In genomic region chr9:99435619-99436181, GRCm38 (mm10) we compare ENCODE assay signal across 8 mouse cellular contexts. TPM values are rescaled to one million over a fixed set of nuclear protein-coding genes. Genes with fewer than 3 reads are reported as not detected.
DNase-seq lines count a peak whose midpoint lies in the region; ATAC-seq and TF ChIP-seq lines count a peak whose summit lies in the region.

No protein-coding gene starts in this region.

- H3K9ac ChIP-seq in forebrain, embryonic 14.5 days (ENCODE audit: low read length) = peak overlapping the region; percentile 93
- H3K9ac ChIP-seq in hindbrain, embryonic 15.5 days = peak overlapping the region; percentile 91
- H3K9ac ChIP-seq in liver, embryonic 14.5 days (replicated peaks) = no peak overlapping the region
- H3K9ac ChIP-seq in neural tube, embryonic 13.5 days = peak overlapping the region; percentile 96

- no peak for TF ChIP-seq EP300 in liver, embryonic 14.5 days (IDR thresholded peaks at IDR 0.05; ENCODE audit: low read depth)

- TF ChIP-seq CTCF in layer of hippocampus, adult 2 months (conservative IDR thresholded peaks at IDR 0.05) = no peak
- TF ChIP-seq CTCF in liver, embryonic 14.5 days (IDR thresholded peaks at IDR 0.05; ENCODE audit: low read depth) = no peak

- H3K4me1 ChIP-seq in forebrain, embryonic 14.5 days (ENCODE audit: control insufficient read depth, insufficient read depth, low read length) = peaks cover 25% of the 10 kb centered on the region
- peaks cover 38% of the 10 kb centered on the region for H3K4me1 ChIP-seq in hindbrain, embryonic 15.5 days (replicated peaks)
- H3K4me1 ChIP-seq in liver, embryonic 14.5 days (replicated peaks; ENCODE audit: control insufficient read depth in 2 of 2, insufficient read depth in 2 of 2, low read length in 1 of 2) = peaks cover 0 to 8% of the 10 kb centered on the region in 2 experiments; a peak in 1 of 4 replicates
- H3K4me1 ChIP-seq in neural tube, embryonic 13.5 days (replicated peaks) = peaks cover 50% of the 10 kb centered on the region

- no peak for DNase-seq in layer of hippocampus, adult 2 months (ENCODE audit: low spot score in 2 of 2)
- DNase-seq in layer of hippocampus, adult 9-11 months = no peak
- DNase-seq in adrenal gland, postnatal 25 days = peak; percentile 59
- DNase-seq in forebrain, embryonic 14.5 days (ENCODE audit: low spot score) = peak; percentile 62
- DNase-seq in liver, embryonic 14.5 days (ENCODE audit: low read depth in 3 of 3, low spot score in 3 of 3) = no peak
- DNase-seq in thymus, postnatal 0 days (ENCODE audit: low spot score) = no peak

- peak overlapping the region; percentile 84 for H3K4me2 ChIP-seq in forebrain, embryonic 14.5 days (ENCODE audit: low read length)
- peak overlapping the region; percentile 85 for H3K4me2 ChIP-seq in hindbrain, embryonic 15.5 days
- H3K4me2 ChIP-seq in liver, embryonic 14.5 days (ENCODE audit: low read depth) = peak overlapping the region; percentile 68
- H3K4me2 ChIP-seq in neural tube, embryonic 13.5 days = peak overlapping the region; percentile 87

- no peaks in the 10 kb centered on the region for H3K36me3 ChIP-seq in forebrain, embryonic 14.5 days (ENCODE audit: control insufficient read depth, insufficient read depth, low read length)
- H3K36me3 ChIP-seq in hindbrain, embryonic 15.5 days = no peaks in the 10 kb centered on the region
- H3K36me3 ChIP-seq in liver, embryonic 14.5 days (replicated peaks; ENCODE audit: control insufficient read depth, insufficient read depth, low read depth) = no peaks in the 10 kb centered on the region
- H3K36me3 ChIP-seq in neural tube, embryonic 13.5 days = no peaks in the 10 kb centered on the region

- peak; percentile 52 for ATAC-seq in forebrain, embryonic 14.5 days
- peak; percentile 39 for ATAC-seq in hindbrain, embryonic 15.5 days (ENCODE audit: low FRiP score, low read depth)
- no peak for ATAC-seq in liver, embryonic 14.5 days (ENCODE audit: insufficient read depth)
- ATAC-seq in neural tube, embryonic 13.5 days (ENCODE audit: low read depth) = peak; percentile 62

- H3K4me3 ChIP-seq in layer of hippocampus, adult 2 months = peak overlapping the region; percentile 67
- H3K4me3 ChIP-seq in forebrain, embryonic 14.5 days (ENCODE audit: low read depth, low read length) = peak overlapping the region; percentile 81
- H3K4me3 ChIP-seq in hindbrain, embryonic 15.5 days = peak overlapping the region; percentile 91
- H3K4me3 ChIP-seq in liver, embryonic 14.5 days (ENCODE audit: insufficient read depth in 1 of 2, low read depth in 2 of 2, low read length in 2 of 2) = peak overlapping the region; percentile 32 to 58
- peak overlapping the region; percentile 90 for H3K4me3 ChIP-seq in neural tube, embryonic 13.5 days

- H3K9me3 ChIP-seq in forebrain, embryonic 14.5 days (replicated peaks; ENCODE audit: control insufficient read depth, low read length) = no peaks in the 10 kb centered on the region
- H3K9me3 ChIP-seq in hindbrain, embryonic 15.5 days = no peaks in the 10 kb centered on the region
- no peaks in the 10 kb centered on the region for H3K9me3 ChIP-seq in liver, embryonic 14.5 days (ENCODE audit: control insufficient read depth, low read length)
- no peaks in the 10 kb centered on the region for H3K9me3 ChIP-seq in neural tube, embryonic 13.5 days

- peaks cover 2% of the 10 kb centered on the region; the same call in 1 of the 2 replicates for H3K27me3 ChIP-seq in forebrain, embryonic 14.5 days (replicated peaks; ENCODE audit: control insufficient read depth, insufficient read depth, low read length)
- no peaks in the 10 kb centered on the region; the same call in 1 of the 2 replicates for H3K27me3 ChIP-seq in hindbrain, embryonic 15.5 days
- H3K27me3 ChIP-seq in liver, embryonic 14.5 days (ENCODE audit: control insufficient read depth, insufficient read depth, low read length) = peaks cover 32% of the 10 kb centered on the region
- H3K27me3 ChIP-seq in neural tube, embryonic 13.5 days = peaks cover 23% of the 10 kb centered on the region

- H3K27ac ChIP-seq in layer of hippocampus, adult 2 months = peak overlapping the region; percentile 98
- peak overlapping the region; percentile 87 for H3K27ac ChIP-seq in forebrain, embryonic 14.5 days (ENCODE audit: low read depth, low read length)
- peak overlapping the region; percentile 92 for H3K27ac ChIP-seq in hindbrain, embryonic 15.5 days (replicated peaks)
- H3K27ac ChIP-seq in liver, embryonic 14.5 days = no peak overlapping the region
- H3K27ac ChIP-seq in neural tube, embryonic 13.5 days (replicated peaks) = peak overlapping the region; percentile 92

- WGBS in forebrain, embryonic 14.5 days = 6% methylated on average over 16 of the region's 16 CpGs
- 7% methylated on average over 16 of the region's 16 CpGs for WGBS in hindbrain, embryonic 15.5 days
- 34% methylated on average over 16 of the region's 16 CpGs for WGBS in liver, embryonic 14.5 days (ENCODE audit: insufficient replicate concordance)
- 11% methylated on average over 16 of the region's 16 CpGs for WGBS in neural tube, embryonic 13.5 days

RNA-seq across cellular contexts. Expression of gene Mras, which starts 1.5 kb away (rescaled TPM):
- 100 to 1,000 TPM; 138 to 141 TPM for total RNA-seq in layer of hippocampus, adult 2 months (2021)
- 40.4 and 50.1 TPM in 2 replicates for total RNA-seq in adrenal gland, postnatal 25 days (2021)
- 51.8 and 56.8 TPM in 2 replicates for polyA plus RNA-seq in forebrain, embryonic 14.5 days (2014; fragmentation: Nextera tagmentation; extraction: Ambion mirVana)
- 53.8 and 57.1 TPM in 2 replicates for polyA plus RNA-seq in hindbrain, embryonic 15.5 days (2015; fragmentation: Nextera tagmentation; extraction: Ambion mirVana)
- polyA plus RNA-seq in liver, embryonic 14.5 days (2012; rRNA removed) = 2.0 and 2.7 TPM in 2 replicates
- polyA plus RNA-seq in liver, embryonic 14.5 days (2014; fragmentation: Nextera tagmentation; extraction: Ambion mirVana) = 3.5 TPM in 2 replicates
- polyA plus RNA-seq in neural tube, embryonic 13.5 days (2015; fragmentation: Nextera tagmentation; extraction: Ambion mirVana) = 49.0 and 51.1 TPM in 2 replicates
- polyA plus RNA-seq in thymus, postnatal 0 days (2015; fragmentation: Nextera tagmentation; extraction: Ambion mirVana) = 11.9 and 14.7 TPM in 2 replicates

RNA-seq across cellular contexts. Expression of gene Nme9, which starts 15.6 kb away (rescaled TPM):
- total RNA-seq in layer of hippocampus, adult 2 months (2021) = under 1 TPM; 0.61 to 0.77 TPM
- not detected in 2 replicates for total RNA-seq in adrenal gland, postnatal 25 days (2021)
- 0.54 and 1.5 TPM in 2 replicates for polyA plus RNA-seq in forebrain, embryonic 14.5 days (2014; fragmentation: Nextera tagmentation; extraction: Ambion mirVana)
- polyA plus RNA-seq in hindbrain, embryonic 15.5 days (2015; fragmentation: Nextera tagmentation; extraction: Ambion mirVana) = 0.60 and 0.62 TPM in 2 replicates
- polyA plus RNA-seq in liver, embryonic 14.5 days (2012; rRNA removed) = 0.03 and 0.11 TPM in 2 replicates
- polyA plus RNA-seq in liver, embryonic 14.5 days (2014; fragmentation: Nextera tagmentation; extraction: Ambion mirVana) = not detected in 2 replicates
- polyA plus RNA-seq in neural tube, embryonic 13.5 days (2015; fragmentation: Nextera tagmentation; extraction: Ambion mirVana) = not detected in 2 replicates
- polyA plus RNA-seq in thymus, postnatal 0 days (2015; fragmentation: Nextera tagmentation; extraction: Ambion mirVana) = 0.31 and 0.73 TPM in 2 replicates

Comparison
In these comparisons a context has a peak if more than half of its experiments do, and no peak if none do; other contexts are left out.
1. DNase-seq: peak in adrenal gland, postnatal 25 days (single experiment) and forebrain, embryonic 14.5 days (single experiment); none in layer of hippocampus, adult 2 months (0 of 2), layer of hippocampus, adult 9-11 months (single experiment), liver, embryonic 14.5 days (0 of 3) and thymus, postnatal 0 days (single experiment).
2. Peak in every context shown above with its lines, with median percentiles within 50 percentile points of each other: H3K4me3 ChIP-seq and H3K4me2 ChIP-seq.